Mouse (Mus musculus) liver, embryonic 16.5 days (tissue): ENCODE data around the gene Rest. TPM values are rescaled to one million over a fixed set of nuclear protein-coding genes. Genes with fewer than 3 reads are reported as not detected.
"Not testable (repeated sequence)": the region's sequence is repeated elsewhere in the genome, so short reads cannot be mapped to it uniquely, and the experiment has no call there.

Experiments
- ATAC-seq: fragments of 200-750 bp; cut with Nextera tagmentation; 2 replicates; pipeline ENCODE4 v1.8.0; 2017; ENCODE audit warnings: low read depth, mild to moderate bottlenecking, moderate number of reproducible peaks, moderate library complexity
- H3K27ac ChIP-seq: fragments of 300-500 bp; sonication (generic); 2 replicates; pipeline ENCODE4 v1.5.1; 2014; ENCODE audit warnings: mild to moderate bottlenecking, low read length
- H3K27me3 ChIP-seq: fragments of 300-500 bp; sonication (generic); 2 replicates; pipeline ENCODE4 v1.6.1; 2014; ENCODE audit warnings: low read depth, low read length, mixed read lengths; ENCODE audit not compliant: control insufficient read depth, insufficient read depth
- H3K36me3 ChIP-seq: fragments of 300-500 bp; sonication (generic); 2 replicates; pipeline ENCODE4 v1.6.1; 2014; ENCODE audit warnings: mild to moderate bottlenecking; ENCODE audit not compliant: control insufficient read depth, insufficient read depth
- H3K4me1 ChIP-seq: fragments of 300-500 bp; sonication (generic); 2 replicates; pipeline ENCODE4 v1.6.1; 2014; ENCODE audit warnings: low read depth, low read length, mixed read lengths; ENCODE audit not compliant: control insufficient read depth
- H3K4me2 ChIP-seq: fragments of 300-500 bp; sonication (generic); 2 replicates; pipeline ENCODE4 v1.6.1; 2014; ENCODE audit warnings: low read depth, low read length, mixed read lengths
- H3K4me3 ChIP-seq: fragments of 300-500 bp; sonication (generic); 2 replicates; pipeline ENCODE4 v1.5.1; 2014; ENCODE audit warnings: low read depth, mild to moderate bottlenecking, low read length
- H3K9ac ChIP-seq: fragments of 300-500 bp; sonication (generic); 2 replicates; pipeline ENCODE4 v1.6.1; 2014; ENCODE audit warnings: low read depth, low read length
- H3K9me3 ChIP-seq: fragments of 300-500 bp; sonication (generic); replicated peaks from 2 replicates; pipeline ENCODE4 v1.6.1; 2016; ENCODE audit warnings: low read length; ENCODE audit not compliant: control insufficient read depth
- WGBS: fragments of 180-500 bp; shearing (Covaris S2); extraction: QIAGEN DNeasy Blood & Tissue Kit; methylation state at CpG from one replicate; pipeline ENCODE4 v1.1.7; 2014; ENCODE audit not compliant: insufficient replicate concordance; 5-methylcytosine and 5-hydroxymethylcytosine counted together
- polyA plus RNA-seq: library from polyadenylated mRNA; unstranded; fragments of >200 nt; fragmentation: Nextera tagmentation; extraction: Ambion mirVana; gene quantifications from 2 replicates; pipeline ENCODE4 v1.2.1, GENCODE M21; 2015

Rest gene
- polyA plus RNA-seq, result 5.9 and 6.1 TPM in 2 replicates

DNA sequence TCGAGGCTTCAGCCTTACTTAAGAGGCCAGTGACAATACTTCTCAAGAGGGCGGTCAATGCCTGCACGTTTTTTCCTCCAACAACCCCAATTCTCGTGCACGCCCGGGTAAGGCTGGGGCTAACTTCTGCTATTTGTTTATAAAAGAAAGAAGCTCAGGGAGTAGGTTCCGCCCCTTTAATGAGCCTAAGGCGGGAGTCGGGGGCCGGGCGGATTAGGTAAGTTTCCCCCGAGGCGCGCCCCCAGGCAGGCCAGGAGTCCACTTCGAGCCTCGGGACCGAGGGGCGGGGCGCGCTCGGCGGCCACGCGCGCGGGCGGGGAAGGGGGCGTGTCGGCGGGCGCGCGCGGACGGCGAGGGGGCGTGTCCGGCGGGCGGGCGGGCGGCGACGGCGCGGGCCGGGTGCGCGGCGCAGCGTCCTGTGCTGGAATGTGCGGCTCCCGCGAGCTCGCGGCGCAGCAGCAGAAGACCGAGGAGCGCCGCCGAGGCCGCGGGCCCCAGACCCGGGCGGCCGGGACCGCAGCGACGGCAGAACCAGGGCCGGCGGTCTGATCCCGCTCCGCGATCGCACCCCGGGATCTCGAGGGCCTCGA is at the start of gene Rest:
Gene Rest, plus strand, starts transcription at position 411 of the 590 bp plus-strand sequence.
- Histone ChIP-seq H3K9ac (peak within 1 kb of the TSS; percentile 91), H3K9me3 (0 out of 2 replicates have a peak, but pooled peaks cover 2% of the 10 kb centered on the region), H3K36me3 (peaks cover 16% of the 10 kb centered on the region), H3K4me2 (peak within 1 kb of the TSS; percentile 98), H3K27ac (peak within 1 kb of the TSS; percentile 88), H3K4me3 (peak within 1 kb of the TSS; percentile 91), H3K27me3 (no peaks in the 10 kb centered on the region), H3K4me1 (peaks cover 5% of the 10 kb centered on the region)
- WGBS, result under 1% methylated on average over 63 of the region's 78 CpGs
- peak; percentile 84 for ATAC-seq

DNA sequence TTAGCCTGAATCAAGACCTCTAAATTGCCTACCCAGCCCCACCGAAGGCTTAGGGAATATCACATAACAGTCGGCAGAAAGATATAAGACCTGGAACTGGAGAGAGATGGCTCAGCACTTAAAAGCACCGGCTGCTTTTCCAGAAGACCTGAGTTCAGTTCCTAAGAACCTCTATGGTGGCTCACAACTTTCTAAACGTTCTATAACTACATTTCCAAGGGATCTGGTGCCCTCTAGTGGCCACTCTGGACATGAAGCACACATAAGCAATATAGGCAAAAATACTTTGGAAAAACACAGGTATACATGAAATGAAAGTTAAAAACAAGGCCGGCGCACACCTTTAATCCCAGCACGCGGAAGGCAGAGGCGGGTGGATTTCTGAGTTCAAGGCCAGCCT is 48.1 kb upstream of the Rest start:
- Histone ChIP-seq H3K36me3 (no peaks in the 10 kb centered on the region), H3K4me2 (no peak overlapping the region), H3K4me1 (no peaks in the 10 kb centered on the region), H3K27me3 (no peaks in the 10 kb centered on the region), H3K4me3 (0 out of 2 replicates have a peak overlapping the region, but pooled peaks have one; percentile 15), H3K9me3 (no peaks in the 10 kb centered on the region), H3K27ac (no peak overlapping the region), H3K9ac (no peak overlapping the region)
- ATAC-seq, result no peak
- 10% methylated on average over 9 of the region's 9 CpGs for WGBS

- no peaks in the 10 kb centered on the region for H3K9me3 ChIP-seq
- no peak for ATAC-seq
- H3K27ac ChIP-seq, result no peak overlapping the region
- H3K36me3 ChIP-seq, result no peaks in the 10 kb centered on the region
- H3K4me1 ChIP-seq, result no peaks in the 10 kb centered on the region
- H3K4me3 ChIP-seq, result no peak overlapping the region
- WGBS, result 5% methylated on average over 2 of the region's 2 CpGs
- no peak overlapping the region for H3K9ac ChIP-seq
- H3K27me3 ChIP-seq, result no peaks in the 10 kb centered on the region
- no peak overlapping the region for H3K4me2 ChIP-seq
Observed at GRCm38 (mm10) chr5:77217724-77218123, 47.6 kb upstream of the Rest start.

GRCm38 (mm10) chr5:77223043-77223975 is 42.0 kb upstream of the Rest start:
- no peaks in the 10 kb centered on the region for H3K9me3 ChIP-seq
- H3K27me3 ChIP-seq, result no peaks in the 10 kb centered on the region
- H3K9ac ChIP-seq, result no peak overlapping the region
- H3K27ac ChIP-seq, result no peak overlapping the region
- no peak overlapping the region for H3K4me2 ChIP-seq
- H3K4me3 ChIP-seq, result no peak overlapping the region
- 44% methylated on average over 11 of the region's 11 CpGs for WGBS
- H3K4me1 ChIP-seq, result no peaks in the 10 kb centered on the region
- H3K36me3 ChIP-seq, result no peaks in the 10 kb centered on the region
- ATAC-seq, result no peak

DNA sequence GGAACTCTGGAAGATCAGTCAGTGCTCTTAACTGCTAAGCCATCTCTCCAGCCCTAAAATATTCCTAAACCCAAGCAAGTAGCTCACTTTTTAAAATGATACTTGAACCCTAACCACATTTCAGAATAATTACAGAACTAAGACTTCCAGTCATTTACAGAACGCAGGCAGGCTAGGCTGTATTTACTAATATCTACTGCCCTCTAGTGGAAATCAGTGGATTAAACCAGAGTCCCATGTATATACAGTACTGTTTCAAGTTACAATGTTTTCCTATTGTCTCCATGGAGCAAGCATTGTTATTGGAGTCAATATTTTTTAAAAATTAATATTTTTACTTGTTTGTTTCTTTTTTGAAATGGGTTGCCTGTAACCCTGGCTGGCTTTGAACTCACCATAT is 36.3 kb upstream of the Rest start:
- Histone ChIP-seq H3K9ac (no peak overlapping the region), H3K4me2 (no peak overlapping the region), H3K36me3 (no peaks in the 10 kb centered on the region), H3K4me1 (no peaks in the 10 kb centered on the region), H3K4me3 (no peak overlapping the region), H3K27ac (no peak overlapping the region), H3K27me3 (no peaks in the 10 kb centered on the region), H3K9me3 (no peaks in the 10 kb centered on the region)
- WGBS, result 14% methylated on average over 1 of the region's 1 CpGs
- ATAC-seq, result no peak

DNA sequence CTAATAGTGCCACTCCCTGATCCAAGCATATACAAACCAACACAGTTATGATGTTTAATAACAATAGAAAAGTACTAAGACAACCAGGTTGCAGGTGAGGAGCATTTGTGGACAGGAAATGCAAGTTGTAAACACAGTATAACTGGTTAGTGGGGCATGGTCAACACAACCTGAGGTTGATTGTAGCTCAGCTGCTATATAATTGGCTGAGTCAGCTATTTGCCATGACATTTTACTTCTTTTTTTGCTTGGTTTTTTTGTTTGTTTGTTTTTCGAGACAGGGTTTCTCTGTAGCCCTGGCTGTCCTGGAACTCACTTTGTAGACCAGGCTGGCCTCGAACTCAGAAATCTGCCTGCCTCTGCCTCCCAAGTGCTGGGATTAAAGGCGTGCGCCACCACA is 33.4 kb upstream of the Rest start:
- H3K27ac ChIP-seq, H3K4me1 ChIP-seq, H3K9me3 ChIP-seq, ATAC-seq, H3K36me3 ChIP-seq, H3K4me3 ChIP-seq, H3K9ac ChIP-seq, H3K27me3 ChIP-seq, H3K4me2 ChIP-seq: not testable (repeated sequence)
- WGBS, result 83% methylated on average over 4 of the region's 4 CpGs

DNA sequence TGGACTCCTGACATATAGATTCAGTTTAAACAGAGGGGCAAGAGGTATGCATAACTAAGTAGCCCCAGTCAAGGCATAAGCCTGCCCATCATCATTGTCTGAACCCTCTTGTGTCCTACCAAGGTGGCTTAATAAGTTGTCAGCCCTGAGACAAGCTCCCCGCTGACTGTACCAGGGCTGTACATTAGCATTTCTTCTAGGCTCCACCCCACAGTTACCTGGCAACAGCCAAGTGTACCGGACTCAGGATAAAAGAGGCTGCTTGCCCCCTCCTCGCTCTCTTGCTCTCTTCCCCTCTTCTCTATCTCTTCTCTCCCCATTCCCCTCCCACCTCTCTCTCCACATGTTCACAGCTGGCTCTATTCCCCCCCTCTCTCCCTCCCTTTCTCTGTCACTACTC is 30.4 kb upstream of the Rest start:
- Histone ChIP-seq H3K27me3 (no peaks in the 10 kb centered on the region), H3K27ac (no peak overlapping the region), H3K9ac (no peak overlapping the region), H3K9me3 (no peaks in the 10 kb centered on the region), H3K36me3 (no peaks in the 10 kb centered on the region), H3K4me2 (no peak overlapping the region), H3K4me1 (no peaks in the 10 kb centered on the region), H3K4me3 (no peak overlapping the region)
- no peak for ATAC-seq
- 53% methylated on average over 3 of the region's 3 CpGs for whole genome bisulfite sequencing

- 9% methylated on average over 2 of the region's 2 CpGs for WGBS
Observed at GRCm38 (mm10) chr5:77237104-77237503, 28.2 kb upstream of the Rest start.

More at GRCm38 (mm10) chr5:77237104-77237503, 28.2 kb upstream of the Rest start:
- no peak overlapping the region for H3K4me2 ChIP-seq
- H3K9ac ChIP-seq, result no peak overlapping the region
- H3K4me1 ChIP-seq, result no peaks in the 10 kb centered on the region
- no peak overlapping the region for H3K4me3 ChIP-seq
- no peaks in the 10 kb centered on the region for H3K9me3 ChIP-seq
- no peak for ATAC-seq
- no peak overlapping the region for H3K27ac ChIP-seq
- no peaks in the 10 kb centered on the region for H3K27me3 ChIP-seq
- H3K36me3 ChIP-seq, result no peaks in the 10 kb centered on the region
